Mouse (Mus musculus) E14TG2a.4 (cell line): ENCODE data around the gene Grip1.

ENCODE experiments used
- H3K27me3 ChIP-seq: 2 replicates; pipeline ENCODE4 v1.6.1; 2014; ENCODE audit warnings: low read length, control low read depth; ENCODE audit not compliant: insufficient read depth
- H3K36me3 ChIP-seq: 2 replicates; pipeline ENCODE4 v1.6.1; 2014; ENCODE audit warnings: low read length, control low read depth; ENCODE audit not compliant: insufficient read depth
- H3K4me1 ChIP-seq: replicated peaks from 2 replicates; pipeline ENCODE4 v1.6.1; 2014; ENCODE audit warnings: low read depth, low read length, control low read depth
- H3K4me3 ChIP-seq: replicated peaks from 2 replicates; pipeline ENCODE4 v1.5.1; 2014; ENCODE audit warnings: mild to moderate bottlenecking, low read length
- H3K9me3 ChIP-seq: 2 replicates; pipeline ENCODE4 v1.6.1; 2014; ENCODE audit warnings: low read length, control low read depth
- CTCF ChIP-seq: conservative IDR thresholded peaks from 2 replicates; pipeline ENCODE4 v1.5.1; 2014; ENCODE audit warnings: low read length
- NANOG ChIP-seq: IDR thresholded peaks from 2 replicates; pipeline ENCODE4 v1.6.1; 2014; ENCODE audit warnings: borderline replicate concordance, low read length, mixed read lengths
- POU5F1 ChIP-seq: IDR thresholded peaks from 2 replicates; pipeline ENCODE4 v1.6.1; 2014; ENCODE audit warnings: low read length, borderline replicate concordance

The Grip1 gene

GRCm38 (mm10) chr10:119742722-119743121 lies 289.1 kb downstream of the Grip1 start:
- Histone ChIP-seq H3K4me1 (0 out of 2 replicates have a peak, but pooled peaks cover 5% of the 10 kb centered on the region), H3K9me3 (peaks cover 5% of the 10 kb centered on the region; the same call in 1 of the 2 replicates), H3K36me3 (no peaks in the 10 kb centered on the region), H3K27me3 (no peaks in the 10 kb centered on the region), H3K4me3 (no peak overlapping the region)
- TF ChIP-seq NANOG: no peak
- no peak for TF ChIP-seq POU5F1
- no peak for TF ChIP-seq CTCF

GRCm38 (mm10) chr10:119752361-119752798 lies 298.8 kb downstream of the Grip1 start:
- no peak overlapping the region for H3K4me3 ChIP-seq
- TF ChIP-seq POU5F1 (no peak), CTCF (no peak), NANOG (no peak)
- 0 out of 2 replicates have a peak, but pooled peaks cover 2% of the 10 kb centered on the region for H3K27me3 ChIP-seq
- no peaks in the 10 kb centered on the region for H3K36me3 ChIP-seq
- H3K9me3 ChIP-seq: no peaks in the 10 kb centered on the region
- H3K4me1 ChIP-seq: peaks cover 9% of the 10 kb centered on the region

GRCm38 (mm10) chr10:119756271-119756670 lies 302.6 kb downstream of the Grip1 start:
- Histone ChIP-seq H3K4me1 (peaks cover 27% of the 10 kb centered on the region), H3K36me3 (no peaks in the 10 kb centered on the region), H3K27me3 (peaks cover 10% of the 10 kb centered on the region; the same call in 1 of the 2 replicates), H3K9me3 (no peaks in the 10 kb centered on the region), H3K4me3 (no peak overlapping the region)
- TF ChIP-seq CTCF: no peak
- TF ChIP-seq NANOG: no peak
- TF ChIP-seq POU5F1: no peak

- H3K9me3 ChIP-seq: no peaks in the 10 kb centered on the region
- peaks cover 35% of the 10 kb centered on the region for H3K4me1 ChIP-seq
- no peak overlapping the region for H3K4me3 ChIP-seq
- peaks cover 13% of the 10 kb centered on the region for H3K27me3 ChIP-seq
- TF ChIP-seq POU5F1 (no peak), CTCF (no peak), NANOG (no peak)
- H3K36me3 ChIP-seq: no peaks in the 10 kb centered on the region
Observed at GRCm38 (mm10) chr10:119757219-119757618, 303.6 kb downstream of the Grip1 start.

GRCm38 (mm10) chr10:119761451-119762367 lies 308.1 kb downstream of the Grip1 start:
- Histone ChIP-seq H3K27me3 (peaks cover 20% of the 10 kb centered on the region), H3K4me3 (no peak overlapping the region), H3K36me3 (no peaks in the 10 kb centered on the region), H3K9me3 (no peaks in the 10 kb centered on the region), H3K4me1 (peaks cover 33% of the 10 kb centered on the region)
- no peak for TF ChIP-seq POU5F1
- no peak for TF ChIP-seq CTCF
- no peak for TF ChIP-seq NANOG

GRCm38 (mm10) chr10:119778871-119779270 lies 325.2 kb downstream of the Grip1 start:
- H3K4me3 ChIP-seq: no peak overlapping the region
- no peaks in the 10 kb centered on the region for H3K36me3 ChIP-seq
- H3K27me3 ChIP-seq: 0 out of 2 replicates have a peak, but pooled peaks cover 3% of the 10 kb centered on the region
- peaks cover 3% of the 10 kb centered on the region; the same call in 1 of the 2 replicates for H3K9me3 ChIP-seq
- TF ChIP-seq POU5F1: no peak
- TF ChIP-seq NANOG: no peak
- TF ChIP-seq CTCF: no peak
- no peaks in the 10 kb centered on the region for H3K4me1 ChIP-seq

- H3K4me3 ChIP-seq: no peak overlapping the region
- H3K36me3 ChIP-seq: no peaks in the 10 kb centered on the region
- TF ChIP-seq NANOG (no peak), CTCF (no peak), POU5F1 (no peak)
- H3K27me3 ChIP-seq: 0 out of 2 replicates have a peak, but pooled peaks cover 3% of the 10 kb centered on the region
- H3K4me1 ChIP-seq: no peaks in the 10 kb centered on the region
- H3K9me3 ChIP-seq: peaks cover 3% of the 10 kb centered on the region; the same call in 1 of the 2 replicates
Observed at GRCm38 (mm10) chr10:119779657-119780056, 326.0 kb downstream of the Grip1 start.

GRCm38 (mm10) chr10:119790507-119790906 lies 336.9 kb downstream of the Grip1 start:
- Histone ChIP-seq H3K27me3 (no peaks in the 10 kb centered on the region), H3K36me3 (no peaks in the 10 kb centered on the region), H3K4me3 (no peak overlapping the region), H3K4me1 (peaks cover 10% of the 10 kb centered on the region), H3K9me3 (no peaks in the 10 kb centered on the region)
- TF ChIP-seq POU5F1 (no peak), CTCF (peak; percentile 26; the same call in 1 of the 2 replicates)
